In genomic region chr13:95177326-95177725, GRCm38 (mm10) we compare ENCODE assay signal across 15 mouse cellular contexts.
DNase-seq lines count a peak whose midpoint lies in the region; ATAC-seq and TF ChIP-seq lines count a peak whose summit lies in the region.
"Had no signal": no experiment of that assay in that cellular context is flagged by ENCODE, and none has a peak within 500 bp of the region (broad histone marks: within the 10 kb centered on the region; RNA-seq: fewer than 3 reads in every experiment).

No protein-coding gene starts in this region.

- no peak overlapping the region for H3K9ac ChIP-seq in forebrain, embryonic 14.5 days (ENCODE audit: low read length)
- no peak overlapping the region for H3K9ac ChIP-seq in forebrain, embryonic 12.5 days
- no peak overlapping the region for H3K9ac ChIP-seq in liver, postnatal 0 days (replicated peaks)

- H3K36me3 ChIP-seq in forebrain, embryonic 14.5 days (ENCODE audit: control insufficient read depth, insufficient read depth, low read length): no peaks in the 10 kb centered on the region
- no peaks in the 10 kb centered on the region for H3K36me3 ChIP-seq in forebrain, embryonic 12.5 days (replicated peaks)
- no peaks in the 10 kb centered on the region for H3K36me3 ChIP-seq in liver, postnatal 0 days (replicated peaks; ENCODE audit: insufficient read depth, low read length)

- intact Hi-C loops in left cerebral cortex, postnatal 14 days (cut with DNase I): no loop called here

- TF ChIP-seq EP300 in liver, postnatal 0 days (IDR thresholded peaks at IDR 0.05; ENCODE audit: low read depth): no peak

- H3K9me3 ChIP-seq in forebrain, embryonic 14.5 days (replicated peaks; ENCODE audit: control insufficient read depth, low read length): no peaks in the 10 kb centered on the region
- no peaks in the 10 kb centered on the region for H3K9me3 ChIP-seq in forebrain, embryonic 12.5 days
- no peaks in the 10 kb centered on the region for H3K9me3 ChIP-seq in liver, postnatal 0 days (ENCODE audit: low read length)

- no peak for ATAC-seq in forebrain, embryonic 14.5 days
- ATAC-seq in forebrain, embryonic 12.5 days (ENCODE audit: low FRiP score): no peak
- no peak for ATAC-seq in liver, postnatal 0 days
- ATAC-seq: activated CD4-positive, CD25-positive, alpha-beta regulatory T cell, adult 4 months; inflammation-experienced regulatory T-cells, adult 6 months had no signal

- WGBS in forebrain, embryonic 14.5 days: 67% methylated on average over 9 of the region's 9 CpGs
- 71% methylated on average over 9 of the region's 9 CpGs for WGBS in forebrain, embryonic 12.5 days
- WGBS in liver, postnatal 0 days (ENCODE audit: insufficient replicate concordance): 44% methylated on average over 9 of the region's 9 CpGs

- no peaks in the 10 kb centered on the region for H3K4me1 ChIP-seq in forebrain, embryonic 14.5 days (ENCODE audit: control insufficient read depth, insufficient read depth, low read length)
- H3K4me1 ChIP-seq in forebrain, embryonic 12.5 days: no peaks in the 10 kb centered on the region
- H3K4me1 ChIP-seq in liver, postnatal 0 days (ENCODE audit: insufficient read depth): no peaks in the 10 kb centered on the region

- peak; percentile 19 for DNase-seq in forebrain, embryonic 14.5 days (ENCODE audit: low spot score)
- peak; percentile 43 to 83 for DNase-seq in left cerebral cortex, postnatal 14 days (ENCODE audit: low spot score in 2 of 2)
- no peak for DNase-seq in left cerebral cortex, adult 11 months (ENCODE audit: low spot score)
- DNase-seq in right cerebral cortex, postnatal 10 days (ENCODE audit: low spot score in 2 of 2): peak; percentile 54 to 61
- DNase-seq in right cerebral cortex, postnatal 4 days: no peak
- peak; percentile 72 for DNase-seq in testis, postnatal 14 days (ENCODE audit: low spot score)
- no peak for DNase-seq in liver, postnatal 0 days
- DNase-seq: cerebellum, postnatal 10 days; gastrocnemius, postnatal 25 days; heart, postnatal 14 days had no signal

- no peak for TF ChIP-seq CTCF in liver, postnatal 0 days (IDR thresholded peaks at IDR 0.05; ENCODE audit: low read depth)

- H3K4me2 ChIP-seq in forebrain, embryonic 14.5 days (ENCODE audit: low read length): no peak overlapping the region
- no peak overlapping the region for H3K4me2 ChIP-seq in forebrain, embryonic 12.5 days
- H3K4me2 ChIP-seq in liver, postnatal 0 days (ENCODE audit: low read depth, low read length): no peak overlapping the region

- H3K27me3 ChIP-seq in forebrain, embryonic 14.5 days (replicated peaks; ENCODE audit: control insufficient read depth, insufficient read depth, low read length): no peaks in the 10 kb centered on the region
- H3K27me3 ChIP-seq in forebrain, embryonic 12.5 days: no peaks in the 10 kb centered on the region
- H3K27me3 ChIP-seq in liver, postnatal 0 days (ENCODE audit: insufficient read depth, low read length): no peaks in the 10 kb centered on the region

- no peak overlapping the region for H3K27ac ChIP-seq in forebrain, embryonic 14.5 days (ENCODE audit: low read depth, low read length)
- H3K27ac ChIP-seq in forebrain, embryonic 12.5 days: no peak overlapping the region
- no peak overlapping the region for H3K27ac ChIP-seq in liver, postnatal 0 days (ENCODE audit: low read depth)
- H3K27ac ChIP-seq: stomach, postnatal 0 days had no signal

- no peak overlapping the region for H3K4me3 ChIP-seq in forebrain, embryonic 14.5 days (ENCODE audit: low read depth, low read length)
- no peak overlapping the region for H3K4me3 ChIP-seq in forebrain, embryonic 12.5 days (replicated peaks)
- no peak overlapping the region for H3K4me3 ChIP-seq in liver, postnatal 0 days (ENCODE audit: low read depth, low read length)
- H3K4me3 ChIP-seq: erythroblast, embryonic 14.5 days had no signal

Comparison
In these comparisons a context has a peak if more than half of its experiments do, and no peak if none do; other contexts are left out.
1. DNase-seq: peak in forebrain, embryonic 14.5 days (single experiment), left cerebral cortex, postnatal 14 days (2 of 2), right cerebral cortex, postnatal 10 days (2 of 2) and testis, postnatal 14 days (single experiment); none in left cerebral cortex, adult 11 months (single experiment), right cerebral cortex, postnatal 4 days (single experiment) and liver, postnatal 0 days (single experiment).